Mouse (Mus musculus): ENCODE measurements around the gene Klk11.
A peak's percentile ranks its signal among the peaks of the same experiment; 100 is the strongest.

Gene Klk11

DNA sequence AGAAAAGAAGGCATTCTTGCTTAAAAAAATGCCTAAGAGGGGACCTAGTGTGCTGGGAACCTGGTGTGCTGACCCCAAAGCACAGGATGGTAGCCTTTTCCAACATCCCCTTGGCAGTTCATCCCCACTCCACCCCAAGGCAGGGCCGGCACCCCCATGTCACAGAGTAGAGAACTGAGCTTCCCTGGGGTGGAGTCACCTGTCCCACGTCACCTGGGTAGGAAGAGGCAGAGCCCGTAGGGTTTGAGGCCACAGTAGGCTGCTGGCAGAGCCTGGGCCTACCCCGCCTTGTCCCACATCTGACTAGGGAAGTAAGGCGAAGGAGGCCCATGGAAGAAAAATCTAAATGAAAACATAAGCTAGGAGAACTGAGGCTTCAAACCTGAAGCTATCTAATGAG lies at the start of gene Klk11:
TSS of gene Klk11 (plus strand) at position 241 of the 400 bp plus-strand sequence.
- DNase-seq = no peak

DNA sequence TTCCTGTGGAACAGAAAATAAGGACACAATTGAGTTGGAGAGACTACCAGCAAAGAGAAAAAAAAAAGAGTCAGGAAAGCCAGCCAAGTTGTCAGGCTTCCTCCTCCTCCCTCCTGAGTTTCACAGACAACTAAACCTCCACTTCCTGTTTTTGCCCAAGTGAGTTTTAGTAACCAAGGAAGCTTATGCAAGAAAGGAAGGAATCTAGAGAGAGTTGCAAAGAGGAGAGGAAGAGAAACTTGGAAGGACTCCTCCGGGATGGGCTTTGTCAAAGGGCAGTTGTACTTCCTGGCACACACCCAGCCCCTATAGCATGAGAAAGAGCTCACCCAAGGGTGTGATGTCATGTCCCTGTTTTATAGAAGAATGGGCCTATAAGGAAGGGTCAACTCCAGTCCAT lies 26.6 kb upstream of the Klk11 start:
- no peak for DNase-seq

DNA sequence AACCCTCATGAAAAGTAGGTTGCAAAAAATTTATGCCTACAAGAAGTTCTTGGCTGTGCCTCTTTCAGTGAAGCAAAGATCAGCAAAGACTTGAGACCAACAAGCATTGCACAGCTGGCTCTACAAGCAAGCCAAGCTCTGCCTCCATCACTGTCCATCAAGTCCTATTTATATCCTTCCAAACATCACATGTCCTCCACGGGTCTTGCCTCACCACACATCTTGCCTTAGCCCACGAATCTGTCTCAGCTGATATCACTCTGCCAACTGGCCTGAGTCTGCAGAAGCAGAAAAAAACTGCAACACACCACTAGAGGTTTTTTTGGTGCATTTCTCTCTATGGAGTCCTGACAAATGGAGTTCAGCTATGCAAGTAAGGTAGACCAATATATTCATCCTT lies 21.6 kb upstream of the Klk11 start:
- no peak for DNase-seq

DNA sequence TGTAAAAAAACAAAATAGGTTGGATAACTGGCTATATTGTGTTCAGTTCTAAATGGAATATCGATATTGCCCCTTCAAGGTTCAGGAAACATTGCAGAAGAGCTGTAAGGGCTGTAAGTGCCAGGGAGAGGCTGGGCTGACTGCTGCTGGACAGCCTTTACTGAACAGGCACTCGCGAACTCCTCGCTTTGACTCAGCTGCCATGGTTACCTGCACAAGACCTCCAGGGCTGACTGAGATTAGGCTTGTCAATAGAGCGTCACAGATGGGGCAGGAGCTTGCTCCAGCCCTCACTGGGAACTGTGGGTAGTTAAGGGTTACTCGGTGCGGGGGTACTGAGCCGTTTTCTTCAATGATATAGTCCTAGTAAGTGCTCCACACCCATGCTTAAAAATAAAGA lies 7.9 kb upstream of the Klk11 start:
- DNase-seq = no peak

DNA sequence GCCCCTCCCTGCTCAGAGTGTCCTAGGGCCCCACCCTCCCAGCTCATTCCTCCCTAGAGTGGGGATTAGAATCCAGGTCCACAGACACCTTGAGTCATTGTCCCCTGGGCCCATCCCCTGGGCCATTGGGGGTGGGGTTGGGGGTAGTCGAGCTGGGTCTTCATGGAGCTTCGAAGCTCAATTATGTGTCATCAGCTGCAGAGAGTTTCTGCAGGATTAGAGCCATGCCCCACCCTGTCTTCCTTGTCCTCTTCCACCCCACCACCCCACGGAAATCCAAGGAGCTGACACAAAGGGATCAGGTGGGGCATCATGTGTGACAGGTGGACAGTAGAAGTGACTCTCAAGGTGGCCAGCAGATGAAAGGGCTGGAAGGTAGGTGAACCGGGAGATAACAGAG lies 5.8 kb upstream of the Klk11 start, which contains the start of gene Klk12:
TSS of gene Klk12 (plus strand) at position 301 of the 400 bp plus-strand sequence.
- no peak for DNase-seq

DNA sequence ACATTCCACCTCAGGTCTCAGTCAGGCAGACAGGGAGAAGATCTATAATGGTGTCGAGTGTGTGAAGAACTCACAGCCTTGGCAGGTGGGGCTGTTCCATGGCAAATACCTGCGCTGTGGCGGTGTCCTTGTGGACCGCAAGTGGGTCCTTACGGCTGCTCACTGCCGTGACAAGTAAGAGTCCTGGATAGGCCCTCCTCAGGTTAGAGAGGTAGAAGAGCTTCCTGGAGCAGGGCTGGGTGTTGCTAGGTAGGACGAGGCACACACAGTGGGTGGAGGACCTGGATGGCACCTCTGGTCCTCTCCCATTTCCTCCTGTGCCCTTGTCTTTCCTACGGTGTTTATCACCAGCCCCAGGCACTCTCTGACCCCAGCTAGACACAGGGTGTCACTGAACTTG lies 4.8 kb upstream of the Klk11 start:
- DNase-seq = no peak

DNA sequence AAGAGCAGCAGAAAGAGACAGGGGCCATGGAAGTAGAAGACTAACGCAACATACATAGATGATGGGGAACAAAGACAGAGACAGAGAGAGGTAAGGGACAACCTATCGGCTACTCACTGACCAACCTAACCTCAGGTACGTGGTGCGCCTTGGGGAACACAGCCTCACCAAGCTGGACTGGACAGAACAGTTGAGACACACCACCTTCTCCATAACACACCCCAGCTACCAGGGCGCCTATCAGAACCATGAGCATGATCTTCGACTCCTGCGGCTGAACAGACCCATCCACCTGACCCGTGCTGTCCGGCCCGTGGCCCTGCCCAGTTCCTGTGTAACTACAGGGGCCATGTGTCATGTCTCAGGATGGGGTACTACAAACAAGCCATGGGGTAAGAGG lies 3.7 kb upstream of the Klk11 start:
- no peak for DNase-seq

DNA sequence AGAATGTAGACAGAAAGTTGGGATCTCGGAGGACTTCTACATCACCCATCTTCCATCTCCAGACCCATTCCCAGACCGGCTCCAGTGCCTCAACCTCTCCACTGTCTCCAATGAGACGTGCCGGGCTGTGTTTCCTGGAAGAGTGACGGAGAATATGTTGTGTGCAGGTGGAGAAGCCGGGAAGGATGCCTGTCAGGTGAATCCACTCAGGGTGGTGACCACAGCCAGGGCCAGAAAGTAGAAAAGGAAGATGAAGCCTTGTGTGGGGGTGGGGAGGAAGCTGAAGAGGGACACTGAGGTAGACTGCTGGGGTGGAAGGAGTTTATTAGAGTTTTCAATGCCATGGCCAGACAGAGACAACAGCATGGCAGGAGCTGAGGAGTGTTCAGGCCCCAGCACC lies 2.5 kb upstream of the Klk11 start:
- no peak for DNase-seq

DNA sequence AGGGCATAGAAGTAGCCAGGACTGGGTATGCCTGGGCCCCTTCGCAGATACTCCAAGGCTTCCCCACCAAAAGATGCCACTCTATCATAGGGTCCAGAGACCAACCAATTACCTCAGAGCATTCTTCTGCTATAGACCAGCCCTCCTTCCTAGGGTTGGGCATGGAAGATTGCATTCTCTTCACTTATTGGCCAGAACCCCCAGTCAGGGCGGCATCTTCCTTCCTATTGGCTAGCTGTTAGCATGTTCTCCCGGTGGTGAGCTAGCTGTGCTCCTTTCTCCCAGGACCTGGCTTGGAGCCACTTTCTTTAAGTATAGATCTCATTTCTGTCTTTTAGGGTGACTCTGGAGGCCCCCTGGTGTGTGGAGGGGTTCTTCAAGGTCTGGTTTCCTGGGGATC lies 1.5 kb upstream of the Klk11 start:
- DNase-seq = no peak

DNA sequence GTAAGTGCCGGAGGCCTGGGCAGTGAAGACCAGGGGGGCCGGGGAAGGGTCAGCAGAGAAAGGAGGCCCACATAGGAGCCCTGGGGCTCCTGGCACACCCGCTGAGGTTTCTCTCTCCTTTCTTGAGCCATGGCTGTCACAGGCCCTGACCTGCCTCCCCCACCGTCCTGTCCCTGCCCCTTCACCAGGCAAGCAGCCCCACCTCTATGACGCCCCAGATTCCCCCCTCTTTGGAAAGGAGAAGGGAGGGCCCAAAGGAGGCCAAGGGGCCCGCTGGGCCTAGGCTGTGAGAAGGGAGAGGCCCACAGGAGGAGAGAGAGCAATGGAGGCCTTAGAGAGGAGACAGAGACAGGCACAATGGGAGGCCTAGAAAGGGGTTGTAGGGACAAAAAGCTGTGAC lies 398 bp downstream of the Klk11 start:
- no peak for DNase-seq

DNA sequence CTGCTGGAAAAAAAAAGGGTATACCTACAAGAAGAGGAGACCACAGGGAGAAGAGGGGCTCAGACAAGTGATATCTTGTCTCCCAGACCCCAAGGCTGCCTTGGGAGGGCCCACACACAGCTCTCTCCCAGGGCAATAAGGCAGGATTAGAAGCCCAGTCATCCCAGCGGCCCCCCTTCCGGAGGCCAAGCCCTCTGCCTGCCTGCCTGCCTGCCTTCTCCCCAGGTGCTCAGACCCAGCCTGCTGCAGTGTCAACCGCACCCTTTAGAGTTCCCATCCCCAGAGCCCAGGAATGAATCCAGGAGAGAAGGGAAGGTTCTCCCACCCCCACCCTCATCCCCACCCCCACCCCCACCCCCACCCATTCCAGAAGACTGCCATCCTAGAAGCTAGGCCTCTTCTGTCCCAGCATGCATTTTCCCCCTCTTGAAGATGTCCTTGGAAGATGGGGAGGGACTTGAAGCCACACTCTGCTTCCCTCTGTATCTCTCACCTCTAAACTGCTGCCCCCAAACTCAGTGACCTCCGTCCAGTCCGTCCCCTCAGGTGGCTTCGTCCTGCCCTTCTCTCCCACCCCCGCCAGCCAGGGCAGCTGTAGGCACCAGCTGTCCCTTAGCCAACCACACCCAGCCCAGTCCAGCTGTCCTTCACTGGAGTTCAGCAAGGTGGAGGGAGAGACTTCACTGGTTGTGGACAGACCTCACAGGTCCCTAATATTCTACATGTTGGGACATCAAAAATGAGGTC lies 1.1 kb downstream of the Klk11 start:
- no peak for DNase-seq

DNA sequence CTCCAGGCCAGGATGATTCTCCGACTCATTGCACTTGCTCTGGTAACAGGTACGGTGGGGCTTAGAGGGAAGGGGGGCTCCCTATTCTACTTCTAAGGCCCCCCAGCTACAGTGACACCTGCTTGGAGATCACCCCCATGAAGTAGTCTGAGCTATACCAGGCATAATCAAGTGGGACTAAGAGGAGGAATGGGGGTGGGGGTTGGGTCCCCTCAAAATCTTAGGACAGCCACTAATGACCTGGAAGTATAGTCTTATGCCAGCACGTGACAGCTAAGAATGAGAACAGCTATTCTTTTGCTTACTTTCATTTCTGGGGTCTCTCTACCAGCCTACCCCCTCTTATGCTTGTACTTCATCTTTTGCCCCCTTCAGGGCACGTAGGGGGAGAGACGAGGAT lies 2.1 kb downstream of the Klk11 start:
- DNase-seq = no peak

DNA sequence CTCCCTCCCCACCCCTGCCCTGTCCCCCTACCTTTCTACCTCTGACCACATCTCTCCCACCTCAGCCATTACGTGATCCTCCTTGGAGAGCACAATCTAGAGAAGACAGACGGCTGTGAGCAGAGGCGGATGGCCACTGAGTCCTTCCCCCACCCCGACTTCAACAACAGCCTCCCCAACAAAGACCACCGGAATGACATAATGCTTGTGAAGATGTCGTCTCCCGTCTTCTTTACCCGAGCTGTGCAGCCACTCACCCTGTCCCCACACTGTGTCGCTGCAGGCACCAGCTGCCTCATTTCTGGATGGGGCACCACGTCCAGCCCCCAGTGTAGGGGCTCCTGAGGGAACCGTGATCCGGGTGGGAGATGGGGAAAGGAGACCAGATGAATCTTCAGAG lies 3.0 kb downstream of the Klk11 start:
- no peak for DNase-seq

DNA sequence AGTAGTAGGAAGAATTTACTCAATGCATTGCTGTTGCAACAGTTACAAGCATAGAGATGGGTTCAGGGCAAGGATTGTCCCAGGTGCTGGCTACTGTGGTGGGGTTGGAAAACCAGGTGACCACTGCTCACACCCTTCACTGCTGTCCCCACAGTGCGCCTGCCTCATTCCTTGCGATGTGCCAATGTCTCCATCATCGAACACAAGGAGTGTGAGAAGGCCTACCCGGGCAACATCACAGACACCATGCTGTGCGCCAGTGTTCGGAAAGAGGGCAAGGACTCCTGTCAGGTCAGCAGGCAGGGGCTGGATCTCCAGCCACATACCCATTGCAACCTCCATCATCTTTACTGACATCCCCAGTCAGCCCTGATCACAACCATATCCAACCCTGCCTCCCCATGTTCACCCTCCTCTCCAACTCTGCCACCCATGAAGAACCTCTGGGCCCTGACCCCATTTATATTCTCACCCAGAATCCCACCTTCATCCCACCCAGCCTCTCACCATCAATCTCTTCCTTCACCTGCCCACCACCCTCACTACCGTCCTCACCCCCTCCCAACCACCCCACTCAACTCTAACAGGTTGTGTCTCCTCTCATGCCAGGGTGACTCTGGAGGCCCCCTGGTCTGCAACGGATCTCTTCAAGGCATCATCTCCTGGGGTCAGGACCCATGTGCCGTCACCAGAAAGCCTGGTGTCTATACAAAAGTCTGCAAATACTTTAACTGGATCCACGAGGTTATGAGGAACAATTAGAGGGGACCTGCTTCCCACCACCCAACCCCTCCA lies 4.0 kb downstream of the Klk11 start:
- DNase-seq = no peak

DNA sequence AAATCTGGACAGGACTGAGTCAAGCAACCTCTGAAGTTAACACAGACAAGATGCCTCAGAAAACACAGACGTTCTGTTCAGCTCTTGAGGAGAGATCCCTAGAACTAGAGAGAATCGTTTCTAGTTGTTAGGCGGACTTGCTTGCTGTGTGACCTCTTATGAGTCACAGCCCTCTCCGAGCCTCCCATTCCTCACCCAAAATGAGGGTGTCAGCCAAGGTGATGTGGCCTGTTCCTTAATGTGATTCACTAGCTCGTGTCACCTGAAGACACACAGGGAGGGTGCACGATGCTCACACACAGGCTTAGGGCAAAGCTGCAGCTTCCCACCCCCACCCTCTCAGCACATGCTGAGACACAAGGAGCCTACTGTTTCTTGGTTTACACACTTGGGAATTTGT lies 5.8 kb downstream of the Klk11 start:
- DNase-seq = no peak

DNA sequence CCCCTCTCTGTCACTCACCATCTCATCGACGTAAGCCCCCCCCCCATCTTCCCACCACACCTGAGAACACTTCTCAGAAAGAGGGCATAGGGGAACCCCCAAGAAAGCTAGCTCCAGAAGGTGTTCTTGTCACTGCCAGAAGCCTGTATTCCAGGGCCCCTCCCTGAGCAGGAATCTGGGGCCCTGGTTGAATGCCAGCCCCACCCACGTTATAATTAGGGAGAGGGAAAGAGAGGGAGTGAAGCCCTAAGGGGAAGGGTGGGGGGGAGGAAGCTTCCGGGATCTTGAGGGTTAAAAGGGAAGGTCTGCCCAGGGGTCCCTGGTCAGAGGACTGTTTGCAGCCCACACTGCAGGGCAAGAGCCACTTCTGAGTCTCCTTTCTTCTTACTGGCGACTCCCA lies 6.3 kb downstream of the Klk11 start, which contains the start of gene Klk10:
TSS of gene Klk10 (plus strand) at position 290 of the 400 bp plus-strand sequence.
- DNase-seq = no peak

DNA sequence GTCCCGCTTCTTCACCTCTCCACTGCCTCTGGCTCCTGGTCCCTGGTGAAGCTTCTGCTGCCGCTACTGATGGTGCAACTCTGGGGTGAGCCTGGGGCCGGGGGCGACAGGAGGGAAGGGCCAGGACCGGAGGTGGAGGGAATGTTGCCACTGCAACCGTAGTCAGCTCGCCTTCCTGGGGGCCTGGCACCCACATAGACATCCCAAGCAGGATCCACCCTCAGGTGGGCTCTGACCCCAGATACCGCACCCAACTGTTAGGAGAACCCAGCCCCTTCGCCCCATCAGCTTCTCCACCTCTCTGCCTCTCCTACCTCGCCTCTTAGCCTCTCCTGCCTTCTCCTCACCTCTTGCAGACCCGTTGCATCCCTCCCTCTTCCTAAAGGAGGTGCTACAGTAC lies 7.1 kb downstream of the Klk11 start:
- no peak for DNase-seq

DNA sequence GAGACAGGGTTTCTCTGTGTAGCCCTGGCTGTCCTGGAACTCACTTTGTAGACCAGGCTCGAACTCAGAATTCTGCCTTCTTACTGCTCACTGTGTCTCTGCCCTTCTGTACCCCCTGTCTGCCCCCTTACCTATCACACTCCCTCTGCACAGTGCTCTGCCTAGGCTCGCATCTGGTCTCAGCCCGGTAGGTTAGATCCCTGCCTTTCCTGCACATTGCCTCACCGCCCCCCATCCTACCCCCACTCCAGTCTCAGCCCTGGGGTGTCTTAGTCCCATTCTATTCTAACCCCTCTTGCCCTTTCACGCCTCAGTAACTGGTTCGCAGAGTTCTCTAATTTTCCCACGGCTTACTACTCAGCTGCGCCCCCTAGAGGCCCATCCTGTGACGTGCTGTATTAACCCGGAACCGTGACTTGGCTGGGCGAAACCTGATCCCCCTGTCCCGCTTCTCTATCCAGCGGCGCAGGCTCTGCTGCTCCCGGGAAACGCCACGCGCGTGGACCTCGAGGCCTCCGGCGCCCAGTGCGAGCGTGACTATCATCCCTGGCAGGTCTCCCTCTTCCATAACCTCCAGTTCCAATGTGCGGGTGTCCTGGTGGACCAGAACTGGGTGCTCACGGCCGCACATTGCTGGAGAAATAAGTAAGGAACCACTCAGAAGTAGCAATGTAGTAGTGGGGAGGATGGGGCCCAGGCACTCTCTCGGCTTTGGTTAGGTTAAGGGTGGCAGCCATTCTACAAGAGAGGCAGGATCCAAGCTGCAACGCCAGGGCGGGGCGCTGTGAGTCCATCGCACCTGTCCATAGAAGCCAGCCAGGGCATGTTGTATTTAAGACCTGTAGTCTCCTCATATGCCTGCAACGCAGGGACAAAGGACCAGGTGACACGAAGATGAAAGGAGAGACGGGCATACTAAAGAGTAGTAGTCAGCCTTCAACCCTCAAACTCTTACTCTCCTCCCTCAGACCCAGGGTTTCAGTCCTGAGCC lies 8.2 kb downstream of the Klk11 start:
- peak; percentile 47 to 65 for DNase-seq

DNA sequence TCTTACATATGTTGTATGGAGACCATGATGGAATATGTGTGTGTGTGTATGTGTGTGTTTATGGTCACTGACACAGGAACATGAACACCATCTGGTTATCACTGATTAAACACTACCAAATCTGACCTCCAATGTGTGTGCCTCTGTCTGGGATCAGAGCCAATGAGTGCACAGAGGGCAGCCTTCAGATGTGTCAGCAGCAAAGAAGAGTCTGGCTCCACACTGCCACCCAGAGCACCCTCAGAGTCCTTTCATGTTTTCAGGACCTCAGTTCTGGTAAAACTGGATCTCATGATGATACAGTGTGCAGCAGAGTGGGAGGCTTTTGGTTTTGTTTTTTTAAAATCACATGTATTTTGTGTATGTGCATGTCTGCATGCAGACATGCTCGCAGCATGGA lies 10.9 kb downstream of the Klk11 start:
- DNase-seq = no peak

DNA sequence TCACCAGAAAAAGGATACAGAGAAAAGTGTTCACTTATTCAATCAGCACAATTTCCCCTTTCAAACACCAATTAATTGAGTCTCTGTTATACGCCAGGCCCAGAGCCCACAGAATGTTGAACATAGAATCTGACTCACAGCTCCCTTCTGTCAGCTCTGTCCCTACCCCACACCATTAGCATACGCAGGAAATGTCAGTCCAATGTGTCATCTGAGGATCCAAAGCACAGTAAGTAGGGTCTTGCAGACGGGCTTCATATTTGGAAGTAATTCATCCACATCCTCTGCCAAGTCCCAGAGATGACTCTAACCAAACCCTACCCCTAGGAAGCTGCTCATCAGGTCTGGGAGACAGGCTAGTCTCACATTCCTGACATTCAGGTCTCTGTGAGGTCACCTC lies 13.7 kb downstream of the Klk11 start:
- DNase-seq = no peak

DNA sequence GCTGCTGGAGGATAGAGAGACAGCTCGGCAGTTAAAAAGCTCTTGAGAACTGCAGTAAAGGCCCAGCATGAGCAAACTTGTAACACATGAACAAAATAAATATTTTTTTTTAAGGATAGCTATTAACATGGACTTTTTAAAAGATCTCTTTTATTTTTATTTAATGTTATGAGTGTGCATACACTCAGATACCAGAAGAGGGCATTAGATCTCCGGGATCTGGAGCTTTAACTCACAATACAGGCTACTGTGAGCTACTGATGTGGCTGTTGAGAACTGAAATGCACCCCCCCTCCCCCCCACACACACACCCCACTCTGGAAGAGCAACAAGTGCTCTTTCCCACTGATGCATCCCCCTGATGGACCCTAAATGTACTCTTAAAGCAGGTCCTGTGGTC lies 14.9 kb downstream of the Klk11 start:
- DNase-seq = no peak

DNA sequence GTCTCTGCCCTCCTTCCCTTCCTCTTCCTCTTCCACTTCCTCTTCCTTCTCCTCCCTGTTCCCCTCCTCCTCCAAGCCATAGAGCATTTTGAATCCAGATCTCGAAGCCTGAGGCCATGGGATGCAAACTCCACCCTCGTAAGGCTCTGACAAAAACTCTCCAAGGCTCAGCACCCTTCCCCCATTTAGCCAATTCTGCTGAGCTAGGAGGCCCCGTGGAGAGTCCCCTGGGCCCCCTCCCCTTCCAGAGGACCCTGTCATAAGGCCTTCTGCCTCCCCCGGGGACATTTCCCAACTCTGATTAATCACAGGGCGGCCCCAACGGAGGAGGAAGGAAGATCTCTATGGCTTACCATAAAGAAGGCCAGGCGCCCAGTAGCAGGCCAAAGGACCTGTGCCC lies 17.2 kb downstream of the Klk11 start, which contains the start of gene Klk9:
TSS of gene Klk9 (plus strand) at position 301 of the 400 bp plus-strand sequence.
- DNase-seq = no peak

DNA sequence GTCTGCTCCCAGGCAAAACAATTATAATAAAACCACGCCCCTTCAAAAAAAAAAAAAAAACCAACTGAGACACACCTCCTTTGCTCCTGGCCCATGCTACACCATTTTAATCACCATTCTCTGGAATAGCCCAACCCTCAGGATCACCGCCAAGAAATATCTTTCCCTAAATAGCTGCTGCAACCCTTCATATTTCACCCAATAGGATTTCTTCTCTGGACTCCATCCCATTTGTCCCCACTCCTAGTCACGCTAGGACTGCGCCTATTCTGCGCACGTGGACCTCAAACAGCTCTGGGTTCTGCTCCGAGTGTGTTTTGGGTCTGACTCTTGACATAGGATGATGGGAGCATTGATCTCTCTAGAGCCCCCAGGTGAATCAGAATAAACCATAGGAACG lies 22.0 kb downstream of the Klk11 start:
- no peak for DNase-seq
